Mouse (Mus musculus) cerebellum, adult 2 months (tissue): Measurements from ENCODE around the gene Lrmda.

Source experiments
- CTCF ChIP-seq: fragments of 200-500 bp; IDR thresholded peaks from 2 replicates; pipeline ENCODE4 v1.5.1; 2011; ENCODE audit warnings: low read depth, mild to moderate bottlenecking, control low read depth, low read length, moderate library complexity, borderline replicate concordance; ENCODE audit not compliant: insufficient read depth
- POLR2A ChIP-seq: fragments of 200-500 bp; IDR thresholded peaks from 2 replicates; pipeline ENCODE4 v1.6.1; 2011; ENCODE audit warnings: low read length, control low read depth, borderline replicate concordance; ENCODE audit not compliant: insufficient read depth

DNA sequence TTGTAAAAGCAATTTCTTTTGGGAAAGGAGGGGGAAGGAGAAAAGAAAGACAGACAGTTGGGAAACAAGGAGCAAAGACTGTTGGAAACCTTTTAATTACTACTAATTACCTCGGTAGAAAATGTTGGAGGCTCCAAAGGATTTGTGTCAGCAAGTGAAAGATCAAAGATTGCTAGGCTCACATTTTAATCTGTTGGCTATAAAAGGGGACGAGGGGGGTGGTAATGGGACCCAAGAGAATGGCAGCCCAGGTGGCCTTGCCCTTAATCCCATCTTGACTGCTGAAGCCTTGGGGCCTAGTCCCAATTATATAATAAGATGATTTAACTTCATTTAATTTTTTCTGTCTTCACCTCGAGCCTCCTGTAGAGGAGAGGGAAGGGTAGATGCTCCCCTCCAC is 533.3 kb downstream of the Lrmda start:
- TF ChIP-seq POLR2A (no peak), CTCF (no peak)
